Mouse (Mus musculus): ENCODE data around the gene Pask. TPM values are rescaled to one million over a fixed set of nuclear protein-coding genes. Genes with fewer than 3 reads are reported as not detected.

The Pask gene
- total and polyA plus RNA-seq, 3 experiments = 17.4 to 19.0 TPM; not detected in 1

DNA sequence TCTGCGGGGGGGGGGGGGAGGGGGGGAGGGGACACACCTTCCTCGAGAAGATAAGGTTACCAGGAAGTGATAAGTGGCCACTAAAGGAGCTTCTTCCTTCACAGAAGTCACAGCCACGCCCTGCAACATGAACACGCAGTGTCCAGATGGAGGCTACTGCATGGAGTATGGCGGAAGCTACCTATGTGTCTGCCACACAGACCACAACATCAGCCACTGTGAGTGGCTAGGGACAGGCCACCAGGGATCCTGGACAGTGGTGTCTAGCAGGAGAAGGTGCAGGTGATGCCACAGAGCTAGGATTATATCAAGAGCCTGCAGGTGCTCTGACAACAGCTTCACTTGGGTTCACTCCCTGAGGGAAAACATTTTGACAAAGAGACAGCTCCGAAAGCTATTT is 71.5 kb downstream of the Pask start:
- no peaks in the 10 kb centered on the region; a peak in 1 of 4 replicates for H3K36me3 ChIP-seq (ENCODE audit: control insufficient read depth in 1 of 2, insufficient read depth in 2 of 2, low read length in 2 of 2)
- no peak for DNase-seq (ENCODE audit: low read depth, low spot score)
- TF ChIP-seq ZMIZ1 (IDR thresholded peaks at IDR 0.05; ENCODE audit: low read depth, low read length) = no peak
- no peak for TF ChIP-seq CHD2 (IDR thresholded peaks at IDR 0.05; ENCODE audit: low read length)
- TF ChIP-seq KAT2A (conservative IDR thresholded peaks at IDR 0.05; ENCODE audit: low read depth, low read length) = no peak
- TF ChIP-seq NRF1 (IDR thresholded peaks at IDR 0.05; ENCODE audit: insufficient read depth, low read depth, low read length, poor library complexity, severe bottlenecking) = no peak
- TF ChIP-seq JUND (IDR thresholded peaks at IDR 0.05; ENCODE audit: low read depth, low read length) = no peak
- TF ChIP-seq ETS1 (IDR thresholded peaks at IDR 0.05; ENCODE audit: low read depth, low read length) = no peak
- no peak overlapping the region for H3K27ac ChIP-seq (ENCODE audit: control insufficient read depth, low read depth, low read length)
- no peaks in the 10 kb centered on the region for H3K79me2 ChIP-seq (ENCODE audit: control insufficient read depth, insufficient read depth, low read length, poor library complexity)
- H3K9ac ChIP-seq (ENCODE audit: control insufficient read depth, low read depth, low read length, poor library complexity, severe bottlenecking) = no peak overlapping the region
- peaks cover 0 to 5% of the 10 kb centered on the region in 2 experiments; a peak in 1 of 4 replicates for H3K4me1 ChIP-seq (ENCODE audit: control insufficient read depth in 1 of 2, insufficient read depth in 2 of 2, low read length in 2 of 2)
- H3K9me3 ChIP-seq (replicated peaks; ENCODE audit: insufficient read depth, low read length) = no peaks in the 10 kb centered on the region
- no peak overlapping the region for H3K4me3 ChIP-seq (ENCODE audit: control insufficient read depth in 1 of 2, insufficient read depth in 1 of 2, low read depth in 2 of 2, low read length in 2 of 2)
- no peaks in the 10 kb centered on the region; a peak in 1 of 4 replicates for H3K27me3 ChIP-seq (ENCODE audit: control insufficient read depth in 1 of 2, insufficient read depth in 2 of 2, low read length in 2 of 2)

DNA sequence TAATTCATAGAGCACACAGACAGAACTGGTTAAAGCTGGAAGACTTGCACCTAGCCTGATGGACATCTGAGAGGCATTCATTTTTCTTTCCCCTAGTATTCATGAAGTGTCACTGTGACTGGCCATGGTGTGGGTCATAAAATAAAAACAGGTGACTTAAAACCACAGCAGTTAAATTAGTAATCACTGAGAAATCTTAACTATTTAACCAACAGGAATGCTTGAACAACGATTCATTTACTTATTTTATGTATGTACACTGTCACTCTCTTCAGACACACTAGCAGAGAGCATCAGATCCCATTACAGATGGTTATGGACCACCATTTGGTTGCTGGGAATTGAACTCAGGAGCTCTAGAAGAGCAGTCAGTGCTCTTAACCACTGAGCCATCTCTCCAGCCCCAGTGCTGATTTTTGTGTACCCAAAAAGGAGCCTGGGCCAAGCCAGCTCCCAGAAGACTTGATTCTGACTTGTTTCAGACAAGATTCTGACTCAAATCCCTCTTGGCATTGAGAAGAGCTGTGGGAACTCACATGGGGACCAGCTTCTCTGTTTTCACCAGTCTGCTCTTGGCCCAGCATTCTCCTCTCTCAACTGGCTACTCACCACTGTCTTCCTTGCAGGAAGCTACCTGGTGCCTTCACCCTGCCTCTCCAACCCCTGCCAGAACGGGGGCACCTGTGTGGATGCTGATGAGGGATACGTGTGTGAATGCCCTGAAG is 72.6 kb downstream of the Pask start:
- H3K9ac ChIP-seq (ENCODE audit: control insufficient read depth, low read depth, low read length, poor library complexity, severe bottlenecking) = no peak overlapping the region
- no peaks in the 10 kb centered on the region; a peak in 1 of 4 replicates for H3K36me3 ChIP-seq (ENCODE audit: control insufficient read depth in 1 of 2, insufficient read depth in 2 of 2, low read length in 2 of 2)
- DNase-seq (ENCODE audit: low read depth, low spot score) = no peak
- no peak overlapping the region for H3K27ac ChIP-seq (ENCODE audit: control insufficient read depth, low read depth, low read length)
- H3K27me3 ChIP-seq (ENCODE audit: control insufficient read depth in 1 of 2, insufficient read depth in 2 of 2, low read length in 2 of 2) = no peaks in the 10 kb centered on the region; a peak in 1 of 4 replicates
- H3K79me2 ChIP-seq (ENCODE audit: control insufficient read depth, insufficient read depth, low read length, poor library complexity) = no peaks in the 10 kb centered on the region
- no peak overlapping the region for H3K4me3 ChIP-seq (ENCODE audit: control insufficient read depth in 1 of 2, insufficient read depth in 1 of 2, low read depth in 2 of 2, low read length in 2 of 2)
- H3K9me3 ChIP-seq (replicated peaks; ENCODE audit: insufficient read depth, low read length) = no peaks in the 10 kb centered on the region
- no peak for TF ChIP-seq GABPA (IDR thresholded peaks at IDR 0.05; ENCODE audit: low read depth, low read length)
- peaks cover 0 to 7% of the 10 kb centered on the region in 2 experiments; a peak in 1 of 4 replicates for H3K4me1 ChIP-seq (ENCODE audit: control insufficient read depth in 1 of 2, insufficient read depth in 2 of 2, low read length in 2 of 2)

DNA sequence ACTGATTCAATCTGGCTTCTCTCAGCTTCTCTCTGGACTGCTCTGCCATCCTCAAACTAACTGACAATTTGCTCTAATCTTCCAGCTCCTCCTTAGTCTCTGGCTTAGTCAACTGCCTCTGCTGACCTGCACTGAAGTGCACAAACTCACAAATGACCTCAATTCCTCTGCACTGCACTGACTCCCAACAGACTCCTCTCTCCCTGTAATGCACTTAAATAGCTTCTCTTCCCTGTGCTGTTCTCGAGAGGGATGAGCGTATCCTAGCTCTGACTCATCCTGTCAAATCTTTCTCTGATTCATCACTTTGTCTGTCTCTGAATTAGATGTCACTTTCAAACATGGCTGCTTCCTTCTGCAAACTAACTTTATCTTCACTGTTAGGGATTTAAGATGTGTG is 75.0 kb downstream of the Pask start:
- Histone ChIP-seq H3K9me3 (replicated peaks; ENCODE audit: insufficient read depth, low read length) (no peaks in the 10 kb centered on the region), H3K27me3 (ENCODE audit: control insufficient read depth in 1 of 2, insufficient read depth in 2 of 2, low read length in 2 of 2) (no peaks in the 10 kb centered on the region), H3K9ac (ENCODE audit: control insufficient read depth, low read depth, low read length, poor library complexity, severe bottlenecking) (no peak overlapping the region), H3K4me3 (ENCODE audit: control insufficient read depth in 1 of 2, insufficient read depth in 1 of 2, low read depth in 2 of 2, low read length in 2 of 2) (no peak overlapping the region), H3K79me2 (ENCODE audit: control insufficient read depth, insufficient read depth, low read length, poor library complexity) (no peaks in the 10 kb centered on the region), H3K4me1 (ENCODE audit: control insufficient read depth in 1 of 2, insufficient read depth in 2 of 2, low read length in 2 of 2) (peaks cover 0 to 7% of the 10 kb centered on the region in 2 experiments; a peak in 1 of 4 replicates), H3K36me3 (ENCODE audit: control insufficient read depth in 1 of 2, insufficient read depth in 2 of 2, low read length in 2 of 2) (no peaks in the 10 kb centered on the region; a peak in 1 of 4 replicates), H3K27ac (ENCODE audit: control insufficient read depth, low read depth, low read length) (no peak overlapping the region)
- DNase-seq (ENCODE audit: low read depth, low spot score) = no peak
- TF ChIP-seq MXI1 (IDR thresholded peaks at IDR 0.05; ENCODE audit: low read depth, low read length) (no peak), MYB (IDR thresholded peaks at IDR 0.05; ENCODE audit: low read depth, low read length) (no peak), GATA1 (IDR thresholded peaks at IDR 0.05; ENCODE audit: low read depth, low read length) (no peak), ZNF384 (IDR thresholded peaks at IDR 0.05; ENCODE audit: low read depth, low read length) (no peak), NRF1 (IDR thresholded peaks at IDR 0.05; ENCODE audit: insufficient read depth, low read depth, low read length, poor library complexity, severe bottlenecking) (no peak), POLR2A (IDR thresholded peaks at IDR 0.05; ENCODE audit: control insufficient read depth in 1 of 2, insufficient read depth in 1 of 2, low read depth in 1 of 2, low read length in 2 of 2, poor library complexity in 1 of 2) (no peak), ZMIZ1 (IDR thresholded peaks at IDR 0.05; ENCODE audit: low read depth, low read length) (no peak), RAD21 (IDR thresholded peaks at IDR 0.05; ENCODE audit: low read depth, low read length) (no peak), HCFC1 (IDR thresholded peaks at IDR 0.05; ENCODE audit: low read depth, low read length) (no peak), EP300 (IDR thresholded peaks at IDR 0.05; ENCODE audit: low read depth in 1 of 2, low read length in 2 of 2) (no peak), NELFE (IDR thresholded peaks at IDR 0.05; ENCODE audit: low read depth, low read length) (no peak)
